Mouse (Mus musculus): ENCODE results near the gene Olfr1028.

Olfr1028 gene

DNA sequence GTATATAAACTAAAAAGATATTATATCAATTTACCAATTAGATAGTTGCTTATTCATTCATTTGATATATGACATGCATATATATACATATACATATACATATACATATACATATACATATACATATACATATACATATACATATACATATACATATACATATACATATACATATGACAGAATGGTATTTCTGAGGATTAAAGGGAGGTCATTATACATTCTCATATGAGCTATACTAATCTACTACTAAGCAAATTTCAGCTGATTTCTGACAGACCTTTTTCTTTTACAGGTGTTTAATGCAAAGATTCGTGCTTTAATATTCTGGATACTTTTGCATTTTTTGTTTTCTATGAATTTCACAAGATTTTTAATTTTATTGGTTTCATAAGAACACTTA is at the start of gene Olfr1028:
Olfr1028 (plus strand) TSS at position 301 of the 400 bp plus-strand sequence.
- in situ Hi-C loops (cut with MboI, MseI) = no loop called here

DNA sequence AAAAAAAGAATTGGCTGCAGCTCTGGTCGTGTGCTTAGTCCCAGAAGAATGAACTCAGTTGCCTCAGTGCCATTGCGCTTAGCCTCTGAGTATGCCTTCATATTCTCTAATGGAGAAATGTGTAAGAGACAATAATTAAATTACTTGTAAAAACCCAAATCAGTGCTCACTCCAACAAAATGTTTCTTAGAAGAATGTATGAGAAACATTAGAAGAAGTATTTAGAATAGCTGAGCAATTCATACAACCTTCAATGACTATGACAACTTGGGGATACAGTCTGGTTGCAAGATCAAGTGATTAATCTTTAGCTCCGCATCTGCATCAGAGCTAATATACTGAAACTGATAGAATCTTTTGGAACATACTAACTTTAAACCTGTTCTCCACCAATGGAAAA is 45.3 kb upstream of the Olfr1028 start, which contains the start of gene Olfr1024:
Olfr1024 (minus strand) TSS at position 101 of the 400 bp plus-strand sequence.
- in situ Hi-C loops (cut with MboI, MseI) = no loop called here

DNA sequence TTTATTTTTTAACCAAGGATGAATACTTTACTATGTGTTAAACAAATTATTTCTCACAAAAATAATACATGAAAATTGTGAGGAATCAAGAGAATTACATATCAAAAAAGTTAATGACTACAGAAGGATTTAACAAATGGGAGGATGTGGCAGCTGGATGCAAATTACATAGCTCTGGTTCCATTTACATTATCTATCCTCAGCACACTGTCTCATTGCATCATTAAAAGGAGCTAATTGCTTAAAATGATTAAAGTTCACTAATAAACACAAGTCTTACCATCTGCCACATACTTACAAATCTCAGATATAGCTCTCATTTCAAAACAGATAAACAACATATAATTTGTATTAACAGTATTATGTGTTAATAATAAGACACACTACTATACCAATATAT is 37.0 kb upstream of the Olfr1028 start:
- in situ Hi-C loops (cut with MboI, MseI) = no loop called here

DNA sequence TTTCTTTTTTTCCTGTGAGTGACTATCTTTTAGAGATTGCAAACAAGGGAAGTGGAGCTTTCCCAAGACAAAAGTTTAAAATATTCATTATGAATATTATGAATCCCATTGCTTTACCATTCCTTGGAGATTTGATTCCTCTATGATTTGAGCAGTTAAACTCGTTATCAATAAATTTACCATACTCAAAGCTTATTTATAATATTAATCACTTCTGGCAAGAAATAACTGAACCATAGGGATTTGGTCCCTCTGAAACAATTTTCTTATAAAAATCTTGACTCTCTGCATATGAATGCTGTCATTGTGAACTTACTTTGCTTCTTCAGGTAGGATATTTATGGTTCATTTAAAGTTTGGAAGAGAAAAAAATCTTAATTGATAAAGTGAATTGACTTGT is 35.3 kb upstream of the Olfr1028 start, which contains the start of gene Olfr1025-ps1:
Olfr1025-ps1 (plus strand) TSS at position 301 of the 400 bp plus-strand sequence.
- in situ Hi-C loops (cut with MboI, MseI) = no loop called here

DNA sequence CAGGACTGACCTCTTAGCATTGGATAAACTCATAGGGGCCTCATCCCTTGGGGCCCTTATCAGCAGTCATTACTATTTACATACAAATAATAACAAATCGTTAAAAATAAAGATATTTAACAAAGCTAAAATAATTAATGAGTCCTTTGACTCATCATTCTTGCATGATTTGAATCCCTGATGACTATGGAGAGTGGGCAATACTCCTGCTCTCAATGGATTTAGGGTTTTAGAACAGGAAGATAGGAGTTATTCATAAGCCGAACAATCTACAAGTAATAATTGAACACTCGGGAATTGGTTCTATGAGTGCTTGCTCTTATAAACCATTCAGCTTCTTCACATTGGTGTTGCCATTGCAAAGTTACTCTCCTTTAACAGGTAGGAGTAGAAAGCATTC is 29.0 kb upstream of the Olfr1028 start, which contains the start of gene Olfr1026:
Olfr1026 (plus strand) TSS at position 301 of the 400 bp plus-strand sequence.
- in situ Hi-C loops (cut with MboI, MseI) = no loop called here

DNA sequence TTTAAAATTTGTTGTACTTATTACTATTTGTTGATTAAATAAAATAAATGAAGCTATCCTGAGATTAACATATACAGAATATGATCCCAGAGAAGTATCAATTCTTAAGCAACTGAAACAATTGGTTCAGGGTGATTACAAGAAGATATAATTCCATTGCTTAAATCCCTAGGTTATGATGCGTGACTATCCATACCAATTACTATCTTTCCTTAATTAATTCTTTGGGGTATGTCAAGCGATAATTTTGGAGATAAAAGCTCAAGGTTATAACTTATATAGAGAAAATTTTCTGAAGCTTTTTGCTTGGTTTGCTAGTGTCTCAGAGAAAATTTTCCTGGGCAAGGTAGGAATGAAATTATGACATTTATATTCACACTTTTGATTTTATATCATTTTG is 23.4 kb downstream of the Olfr1028 start, which contains the start of gene Olfr1029:
Olfr1029 (plus strand) TSS at position 301 of the 400 bp plus-strand sequence.
- in situ Hi-C loops (cut with MboI, MseI) = loop anchor here (10.0 kb wide), 1 partner anchor 931 kb away; no protein-coding TSS in a partner anchor

DNA sequence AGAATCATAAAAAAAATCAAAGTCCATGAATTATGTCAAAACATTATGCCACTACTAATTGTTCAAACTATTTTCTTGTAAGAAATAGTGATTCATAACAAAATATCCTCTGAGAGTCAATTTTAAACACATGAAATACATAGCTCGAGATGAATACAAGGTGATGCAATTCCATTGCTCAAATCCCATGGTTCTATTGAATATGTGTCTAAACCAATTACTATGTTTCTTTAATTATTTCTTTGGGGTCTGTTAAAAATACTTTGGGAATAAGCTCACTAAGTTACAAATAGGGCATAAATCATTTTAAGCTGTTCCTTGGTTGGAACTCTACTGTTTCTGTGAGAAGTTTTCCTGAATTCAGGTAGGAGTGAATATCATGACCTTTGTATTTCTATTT is 28.7 kb downstream of the Olfr1028 start, which contains the start of gene Olfr1030:
Olfr1030 (plus strand) TSS at position 301 of the 400 bp plus-strand sequence.
- in situ Hi-C loops (cut with MboI, MseI) = loop anchor here (10.0 kb wide), 1 partner anchor 926 kb away; no protein-coding TSS in a partner anchor

DNA sequence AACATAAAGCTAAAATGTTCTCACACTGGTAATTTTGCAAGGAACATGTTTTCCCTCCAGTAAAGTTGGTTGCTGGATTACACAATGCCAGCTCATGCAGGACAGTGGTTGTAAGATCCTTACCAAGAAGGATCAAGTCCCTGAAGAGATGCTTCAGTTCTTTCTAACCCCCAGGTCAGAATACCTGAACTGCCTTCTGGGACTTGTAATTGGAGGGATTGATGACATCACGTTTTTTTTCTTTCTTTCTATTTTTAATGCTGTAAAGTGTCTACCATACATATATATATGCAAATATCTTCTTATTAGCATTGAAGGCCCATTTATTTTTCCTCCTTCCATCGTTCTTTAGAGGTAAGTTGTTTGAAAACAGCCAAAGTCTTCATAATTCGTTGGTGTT is 39.8 kb downstream of the Olfr1028 start, which contains the start of gene Olfr1031:
Olfr1031 (plus strand) TSS at position 301 of the 400 bp plus-strand sequence.
- in situ Hi-C loops (cut with MboI, MseI) = no loop called here
